Mouse (Mus musculus) small intestine, adult 2 months (tissue): ENCODE measurements around the gene Fam168a. TPM values are rescaled to one million over a fixed set of nuclear protein-coding genes. Genes with fewer than 3 reads are reported as not detected.
A peak's percentile ranks its signal among the peaks of the same experiment; 100 is the strongest.

Experiments used
- H3K27ac ChIP-seq: fragments of 200-500 bp; 2 replicates; pipeline ENCODE4 v1.5.1; 2012; ENCODE audit warnings: low read depth, low read length, control low read depth, inconsistent platforms; ENCODE audit not compliant: insufficient read depth
- H3K27me3 ChIP-seq: fragments of 200-500 bp; 2 replicates; pipeline ENCODE4 v1.6.1; 2012; ENCODE audit warnings: mild to moderate bottlenecking, moderate library complexity, low read length, inconsistent platforms; ENCODE audit not compliant: control insufficient read depth, insufficient read depth
- H3K36me3 ChIP-seq: fragments of 200-500 bp; 2 replicates; pipeline ENCODE4 v1.6.1; 2012; ENCODE audit warnings: mild to moderate bottlenecking, low read length, control low read depth, inconsistent platforms; ENCODE audit not compliant: control insufficient read depth, insufficient read depth
- H3K4me1 ChIP-seq: fragments of 200-500 bp; 2 replicates; pipeline ENCODE4 v1.6.1; 2012; ENCODE audit warnings: low read length, inconsistent platforms, mixed read lengths; ENCODE audit not compliant: control insufficient read depth, insufficient read depth, insufficient read length
- H3K4me3 ChIP-seq: fragments of 200-500 bp; 2 replicates; pipeline ENCODE4 v1.5.1; 2012; ENCODE audit warnings: low read depth, mild to moderate bottlenecking, control low read depth, inconsistent platforms, low read length, moderate library complexity
- CTCF ChIP-seq: fragments of 200-500 bp; IDR thresholded peaks from 2 replicates; pipeline ENCODE4 v1.5.1; 2012; ENCODE audit warnings: low read depth, mild to moderate bottlenecking, control low read depth, inconsistent platforms, low read length, moderate library complexity, mixed read lengths; ENCODE audit not compliant: insufficient replicate concordance, insufficient read length; ENCODE audit errors: extremely low read depth
- POLR2A ChIP-seq: fragments of 200-500 bp; IDR thresholded peaks from 2 replicates; pipeline ENCODE4 v1.6.1; 2012; ENCODE audit warnings: low read depth, mild to moderate bottlenecking, control low read depth, inconsistent platforms, low read length, moderate library complexity
- WGBS: fragments of 180-500 bp; shearing (Covaris S2); methylation state at CpG from one replicate; pipeline ENCODE4 v1.1.7; 2018; 5-methylcytosine and 5-hydroxymethylcytosine counted together
- polyA plus RNA-seq: library from polyadenylated mRNA; depleted of rRNA; stranded (reverse); fragments of >200 nt; gene quantifications from 2 replicates; pipeline ENCODE4 v1.2.3, GENCODE M21; 2012

Fam168a gene
- polyA plus RNA-seq, 1 experiment, result 43.9 TPM

DNA sequence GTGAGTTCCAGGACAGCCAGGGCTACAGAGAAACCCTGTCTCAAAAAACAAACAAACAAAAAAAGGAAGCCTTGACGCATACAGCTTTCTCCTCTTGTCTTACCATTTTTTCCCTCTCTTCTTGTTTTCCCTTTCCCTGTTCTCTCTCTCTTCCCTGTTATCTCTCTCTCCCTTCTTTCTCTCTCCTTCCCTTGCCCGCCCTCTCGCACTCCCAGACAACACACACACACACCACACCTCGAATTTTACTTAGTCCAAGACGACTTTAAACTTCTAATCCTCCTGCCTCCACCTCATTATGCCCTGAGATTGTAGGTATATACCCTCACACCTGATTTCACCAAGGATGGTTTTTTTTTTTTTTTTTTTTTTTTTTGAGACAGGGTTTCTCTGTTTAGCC is 22.4 kb upstream of the Fam168a start:
- 71% methylated on average over 5 of the region's 5 CpGs for WGBS
- H3K27me3 ChIP-seq, result no peaks in the 10 kb centered on the region
- H3K27ac ChIP-seq, result no peak overlapping the region
- peaks cover 3% of the 10 kb centered on the region for H3K4me1 ChIP-seq
- no peak overlapping the region for H3K4me3 ChIP-seq
- no peaks in the 10 kb centered on the region for H3K36me3 ChIP-seq
- TF ChIP-seq POLR2A (no peak), CTCF (no peak)

DNA sequence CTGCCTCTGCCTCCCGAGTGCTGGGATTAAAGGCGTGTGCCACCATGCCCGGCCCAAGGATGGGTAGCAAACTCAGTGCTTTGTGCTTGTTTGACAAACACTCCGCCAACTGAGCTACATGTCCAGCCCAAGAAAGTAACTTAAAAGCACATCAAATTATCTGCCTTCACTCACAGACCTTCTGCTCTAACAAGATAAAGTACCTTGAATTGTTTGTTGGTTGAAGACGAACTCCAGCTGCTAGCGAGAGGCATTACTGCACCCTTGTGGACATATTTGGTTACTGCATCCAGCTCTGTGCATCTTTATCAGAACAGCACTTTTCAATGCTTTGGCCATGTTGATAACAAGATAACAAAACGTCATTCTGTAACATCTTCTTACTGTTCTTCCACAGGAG is 21.9 kb upstream of the Fam168a start:
- Histone ChIP-seq H3K27me3 (no peaks in the 10 kb centered on the region), H3K27ac (no peak overlapping the region), H3K36me3 (no peaks in the 10 kb centered on the region), H3K4me1 (no peaks in the 10 kb centered on the region; the same call in 1 of the 2 replicates), H3K4me3 (no peak overlapping the region)
- TF ChIP-seq POLR2A, result no peak
- no peak for TF ChIP-seq CTCF
- WGBS, result 48% methylated on average over 7 of the region's 7 CpGs

- Histone ChIP-seq H3K27ac (no peak overlapping the region), H3K36me3 (no peaks in the 10 kb centered on the region), H3K4me1 (no peaks in the 10 kb centered on the region), H3K27me3 (no peaks in the 10 kb centered on the region), H3K4me3 (no peak overlapping the region)
- peak; percentile 88 for TF ChIP-seq CTCF
- no peak for TF ChIP-seq POLR2A
- 41% methylated on average over 13 of the region's 13 CpGs for WGBS
Measured at GRCm38 (mm10) chr7:100685061-100686030, 21.1 kb upstream of the Fam168a start.

DNA sequence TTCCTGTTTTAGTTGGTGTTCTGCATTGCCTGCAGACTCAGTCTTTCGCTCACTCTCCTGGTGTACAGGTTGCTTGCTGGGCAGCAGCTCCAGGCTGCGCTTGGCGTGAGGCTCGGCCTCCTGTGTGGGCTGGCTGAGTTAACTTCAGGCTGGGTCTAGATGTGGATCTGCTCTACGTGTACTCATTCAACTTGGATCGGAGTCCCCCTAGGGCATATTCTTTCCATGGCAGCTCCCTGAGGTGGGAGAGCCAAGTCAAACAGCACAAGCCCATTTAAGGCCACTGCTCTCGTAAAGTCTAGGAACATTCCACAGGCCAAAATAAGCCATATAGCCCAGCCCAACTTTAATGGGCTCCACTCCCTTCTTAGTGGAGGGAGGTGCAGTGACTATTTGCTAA is 18.0 kb upstream of the Fam168a start:
- Histone ChIP-seq H3K27ac (no peak overlapping the region), H3K36me3 (no peaks in the 10 kb centered on the region), H3K4me3 (no peak overlapping the region), H3K4me1 (no peaks in the 10 kb centered on the region), H3K27me3 (no peaks in the 10 kb centered on the region)
- no peak for TF ChIP-seq CTCF
- WGBS, result 74% methylated on average over 7 of the region's 7 CpGs

GRCm38 (mm10) chr7:100693199-100693598 is 13.2 kb upstream of the Fam168a start:
- H3K27me3 ChIP-seq, result no peaks in the 10 kb centered on the region
- H3K4me3 ChIP-seq, result no peak overlapping the region
- H3K36me3 ChIP-seq, result no peaks in the 10 kb centered on the region
- 53% methylated on average over 8 of the region's 8 CpGs for WGBS
- TF ChIP-seq POLR2A (no peak), CTCF (no peak)
- no peak overlapping the region for H3K27ac ChIP-seq
- no peaks in the 10 kb centered on the region for H3K4me1 ChIP-seq

DNA sequence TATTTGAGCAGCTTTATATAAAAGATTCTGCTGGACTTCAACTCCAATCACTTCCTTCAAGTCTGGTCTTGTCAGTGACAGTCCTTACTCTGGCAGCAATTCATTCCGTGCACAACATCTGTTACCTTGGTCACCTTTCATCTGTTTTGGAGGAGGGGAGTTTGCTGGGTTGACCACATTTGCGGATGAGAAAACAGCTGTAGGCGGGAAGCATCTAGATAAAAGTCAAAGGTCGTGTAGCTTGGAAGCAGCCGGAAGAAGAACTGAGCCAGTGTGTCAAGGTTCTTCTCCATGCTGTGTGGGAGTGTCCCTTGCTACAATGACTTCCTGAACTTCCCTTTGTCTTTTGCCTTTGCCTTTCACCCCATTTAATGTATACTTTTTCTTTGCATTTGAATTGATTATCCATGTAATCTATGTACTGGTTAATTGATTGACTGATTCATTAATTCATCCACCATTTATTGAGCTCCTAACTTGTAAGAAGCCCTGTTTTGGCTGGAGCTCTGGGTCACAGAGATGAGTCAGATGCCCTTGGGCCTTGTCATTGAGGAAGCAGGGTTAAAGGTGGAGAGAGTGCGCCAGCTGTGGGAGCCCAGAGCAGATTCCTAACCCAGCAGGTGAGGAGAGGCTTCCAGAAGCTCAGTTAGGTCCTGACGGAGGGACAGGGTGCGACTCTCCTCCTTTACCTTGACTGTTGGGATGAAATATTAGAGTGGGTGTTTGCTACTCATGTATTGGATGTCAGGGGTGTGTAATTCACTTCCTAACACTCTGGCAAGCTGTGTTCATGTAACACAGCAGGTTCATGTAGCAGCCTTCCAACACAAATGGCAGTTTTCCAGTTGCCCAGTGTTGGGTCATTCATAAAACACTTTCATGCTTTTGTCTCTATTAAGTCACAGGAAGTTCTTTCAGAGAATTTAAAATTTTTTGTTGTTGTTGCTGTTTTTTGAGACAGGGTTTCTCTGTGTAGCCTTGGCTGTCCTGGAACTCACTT is 6.4 kb upstream of the Fam168a start:
- H3K27me3 ChIP-seq, result no peaks in the 10 kb centered on the region
- TF ChIP-seq CTCF, result no peak
- no peak for TF ChIP-seq POLR2A
- 38% methylated on average over 8 of the region's 8 CpGs for WGBS

GRCm38 (mm10) chr7:100706883-100707480 is 547 bp downstream of the Fam168a start:
- Histone ChIP-seq H3K27ac (peak overlapping the region; percentile 56; the same call in 1 of the 2 replicates), H3K4me3 (peak overlapping the region; percentile 99), H3K27me3 (no peaks in the 10 kb centered on the region), H3K36me3 (no peaks in the 10 kb centered on the region), H3K4me1 (peaks cover 5% of the 10 kb centered on the region; the same call in 1 of the 2 replicates)
- WGBS, result 2% methylated on average over 23 of the region's 23 CpGs
- TF ChIP-seq CTCF (no peak), POLR2A (no peak)

More for the DNA sequence above, 6.4 kb upstream of the Fam168a start:
- Histone ChIP-seq H3K4me3 (no peak overlapping the region), H3K4me1 (peaks cover 5% of the 10 kb centered on the region; the same call in 1 of the 2 replicates), H3K27ac (0 out of 2 replicates have a peak overlapping the region, but pooled peaks have one; percentile 21), H3K36me3 (no peaks in the 10 kb centered on the region)
